Mouse (Mus musculus) E14TG2a.4 (cell line): ENCODE measurements around the gene Tenm2.

ENCODE experiments used
- H3K27me3 ChIP-seq: 2 replicates; pipeline ENCODE4 v1.6.1; 2014; ENCODE audit warnings: low read length, control low read depth; ENCODE audit not compliant: insufficient read depth
- H3K36me3 ChIP-seq: 2 replicates; pipeline ENCODE4 v1.6.1; 2014; ENCODE audit warnings: low read length, control low read depth; ENCODE audit not compliant: insufficient read depth
- H3K4me1 ChIP-seq: replicated peaks from 2 replicates; pipeline ENCODE4 v1.6.1; 2014; ENCODE audit warnings: low read depth, low read length, control low read depth
- H3K4me3 ChIP-seq: replicated peaks from 2 replicates; pipeline ENCODE4 v1.5.1; 2014; ENCODE audit warnings: mild to moderate bottlenecking, low read length
- H3K9me3 ChIP-seq: 2 replicates; pipeline ENCODE4 v1.6.1; 2014; ENCODE audit warnings: low read length, control low read depth
- CTCF ChIP-seq: conservative IDR thresholded peaks from 2 replicates; pipeline ENCODE4 v1.5.1; 2014; ENCODE audit warnings: low read length
- NANOG ChIP-seq: IDR thresholded peaks from 2 replicates; pipeline ENCODE4 v1.6.1; 2014; ENCODE audit warnings: borderline replicate concordance, low read length, mixed read lengths
- POU5F1 ChIP-seq: IDR thresholded peaks from 2 replicates; pipeline ENCODE4 v1.6.1; 2014; ENCODE audit warnings: low read length, borderline replicate concordance

Tenm2 gene

GRCm38 (mm10) chr11:35976482-35976881 is 1259.3 kb downstream of the Tenm2 start:
- H3K27me3 ChIP-seq, result peaks cover 27% of the 10 kb centered on the region
- no peaks in the 10 kb centered on the region for H3K9me3 ChIP-seq
- H3K36me3 ChIP-seq, result peaks cover 11% of the 10 kb centered on the region
- peaks cover 85% of the 10 kb centered on the region for H3K4me1 ChIP-seq
- TF ChIP-seq NANOG (no peak), POU5F1 (no peak), CTCF (no peak)
- 0 out of 2 replicates have a peak overlapping the region, but pooled peaks have one; percentile 11 for H3K4me3 ChIP-seq

GRCm38 (mm10) chr11:35974632-35975450 is 1260.9 kb downstream of the Tenm2 start:
- TF ChIP-seq CTCF (no peak), POU5F1 (no peak), NANOG (no peak)

GRCm38 (mm10) chr11:35973135-35973534 is 1262.6 kb downstream of the Tenm2 start:
- Histone ChIP-seq H3K4me1 (peaks cover 75% of the 10 kb centered on the region), H3K27me3 (0 out of 2 replicates have a peak, but pooled peaks cover 5% of the 10 kb centered on the region), H3K36me3 (peaks cover 22% of the 10 kb centered on the region), H3K4me3 (no peak overlapping the region), H3K9me3 (no peaks in the 10 kb centered on the region)
- TF ChIP-seq NANOG (no peak), CTCF (no peak), POU5F1 (no peak)

More at GRCm38 (mm10) chr11:35974632-35975450, 1260.9 kb downstream of the Tenm2 start:
- Histone ChIP-seq H3K4me3 (no peak overlapping the region), H3K27me3 (peaks cover 19% of the 10 kb centered on the region; the same call in 1 of the 2 replicates), H3K9me3 (no peaks in the 10 kb centered on the region), H3K4me1 (peaks cover 85% of the 10 kb centered on the region), H3K36me3 (peaks cover 20% of the 10 kb centered on the region)

- H3K4me3 ChIP-seq, result no peak overlapping the region
- peaks cover 27% of the 10 kb centered on the region for H3K36me3 ChIP-seq
- no peaks in the 10 kb centered on the region for H3K9me3 ChIP-seq
- no peaks in the 10 kb centered on the region for H3K27me3 ChIP-seq
- TF ChIP-seq CTCF (no peak), NANOG (no peak), POU5F1 (no peak)
- H3K4me1 ChIP-seq, result peaks cover 75% of the 10 kb centered on the region
Observed at GRCm38 (mm10) chr11:35972270-35972931, 1263.4 kb downstream of the Tenm2 start.

- Histone ChIP-seq H3K27me3 (no peaks in the 10 kb centered on the region), H3K4me3 (no peak overlapping the region), H3K9me3 (no peaks in the 10 kb centered on the region), H3K36me3 (peaks cover 27% of the 10 kb centered on the region), H3K4me1 (peaks cover 62% of the 10 kb centered on the region)
- no peak for TF ChIP-seq CTCF
Observed at GRCm38 (mm10) chr11:35970806-35971705, 1264.7 kb downstream of the Tenm2 start.

GRCm38 (mm10) chr11:35968291-35968690 is 1267.5 kb downstream of the Tenm2 start:
- TF ChIP-seq CTCF (no peak), NANOG (no peak), POU5F1 (no peak)
- Histone ChIP-seq H3K9me3 (no peaks in the 10 kb centered on the region), H3K4me3 (no peak overlapping the region; the same call in 1 of the 2 replicates), H3K4me1 (peaks cover 46% of the 10 kb centered on the region), H3K27me3 (no peaks in the 10 kb centered on the region), H3K36me3 (peaks cover 23% of the 10 kb centered on the region)

- Histone ChIP-seq H3K36me3 (peaks cover 33% of the 10 kb centered on the region), H3K27me3 (no peaks in the 10 kb centered on the region), H3K9me3 (no peaks in the 10 kb centered on the region), H3K4me1 (peaks cover 40% of the 10 kb centered on the region), H3K4me3 (no peak overlapping the region)
- no peak for TF ChIP-seq NANOG
- TF ChIP-seq POU5F1, result no peak
- TF ChIP-seq CTCF, result no peak
Observed at GRCm38 (mm10) chr11:35963981-35964549, 1271.7 kb downstream of the Tenm2 start.

GRCm38 (mm10) chr11:35963554-35963953 is 1272.2 kb downstream of the Tenm2 start:
- Histone ChIP-seq H3K9me3 (no peaks in the 10 kb centered on the region), H3K4me3 (no peak overlapping the region), H3K27me3 (no peaks in the 10 kb centered on the region), H3K36me3 (peaks cover 33% of the 10 kb centered on the region), H3K4me1 (peaks cover 39% of the 10 kb centered on the region)
- TF ChIP-seq NANOG, result no peak
- no peak for TF ChIP-seq POU5F1
- no peak for TF ChIP-seq CTCF
